Mouse (Mus musculus) ES-Bruce4 (cell line): ENCODE results near the gene Acrbp. TPM values are rescaled to one million over a fixed set of nuclear protein-coding genes. Genes with fewer than 3 reads are reported as not detected.

Source experiments
- H3K27ac ChIP-seq: 2 replicates; pipeline ENCODE4 v1.5.1; 2012; ENCODE audit warnings: low read length, inconsistent platforms; ENCODE audit not compliant: insufficient read depth
- H3K27me3 ChIP-seq: 2 replicates; pipeline ENCODE4 v1.6.1; 2012; ENCODE audit warnings: mild to moderate bottlenecking, low read length, inconsistent platforms; ENCODE audit not compliant: control insufficient read depth, poor library complexity, insufficient read depth, severe bottlenecking
- H3K36me3 ChIP-seq: 2 replicates; pipeline ENCODE4 v1.6.1; 2012; ENCODE audit warnings: inconsistent platforms, mild to moderate bottlenecking, low read length, moderate library complexity; ENCODE audit not compliant: control insufficient read depth, poor library complexity, insufficient read depth, severe bottlenecking
- H3K4me1 ChIP-seq: one replicate; pipeline ENCODE4 v1.8.1; 2011; ENCODE audit warnings: low read length; ENCODE audit not compliant: control insufficient read depth, insufficient read depth
- H3K4me3 ChIP-seq: 2 replicates; pipeline ENCODE4 v1.5.1; 2011; ENCODE audit warnings: low read depth, mild to moderate bottlenecking, low read length
- H3K9ac ChIP-seq: 2 replicates; pipeline ENCODE4 v1.6.1; 2012; ENCODE audit warnings: low read depth, mild to moderate bottlenecking, inconsistent platforms; ENCODE audit not compliant: poor library complexity, severe bottlenecking
- H3K9me3 ChIP-seq: replicated peaks from 2 replicates; pipeline ENCODE4 v1.6.1; 2012; ENCODE audit warnings: mild to moderate bottlenecking, low read length, inconsistent platforms; ENCODE audit not compliant: control insufficient read depth, poor library complexity, insufficient read depth, severe bottlenecking
- CTCF ChIP-seq: IDR thresholded peaks from one replicate; pipeline ENCODE4 v1.8.1; 2011; ENCODE audit warnings: low read depth, low read length
- EP300 ChIP-seq: IDR thresholded peaks from 2 replicates; pipeline ENCODE4 v1.6.1; 2011; ENCODE audit warnings: low read depth, low read length; ENCODE audit not compliant: insufficient read depth
- POLR2A ChIP-seq: IDR thresholded peaks from one replicate; pipeline ENCODE4 v1.8.1; 2011; ENCODE audit warnings: low read length; ENCODE audit not compliant: insufficient read depth
- polyA plus RNA-seq: library from polyadenylated mRNA; stranded (reverse); fragments of >200 nt; gene quantifications from 2 replicates; pipeline ENCODE4 v1.2.4, GENCODE M21; 2011; ENCODE audit warnings: low read depth; ENCODE audit not compliant: missing spikeins, insufficient read depth, insufficient read length

Acrbp gene
- polyA plus RNA-seq = 25.3 and 25.7 TPM in 2 replicates

DNA sequence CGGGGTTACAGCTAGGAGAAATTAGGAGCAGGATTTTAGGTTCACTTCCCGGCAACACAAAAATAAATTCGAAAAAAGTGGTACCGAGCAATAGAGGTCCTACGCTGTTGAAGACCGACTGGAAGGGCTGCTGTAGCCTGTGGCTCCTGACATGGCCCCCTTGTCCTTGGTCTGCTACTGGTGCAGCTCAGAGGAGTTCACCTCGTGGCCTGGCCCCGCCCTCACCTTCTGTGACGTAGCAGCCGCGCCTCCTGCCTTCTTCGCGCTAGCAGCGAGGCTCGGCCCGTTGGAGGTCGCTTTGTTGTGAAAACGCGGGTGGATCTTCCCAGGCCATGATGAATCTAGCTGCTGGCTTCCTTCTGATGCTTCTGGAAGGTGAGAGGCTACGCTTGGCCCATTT lies at the start of gene Acrbp:
Gene Acrbp, plus strand, starts transcription at position 12 of the 400 bp plus-strand sequence.
- Histone ChIP-seq H3K9me3 (no peaks in the 10 kb centered on the region), H3K4me3 (peak within 1 kb of the TSS; percentile 37), H3K9ac (peak within 1 kb of the TSS; percentile 39), H3K27me3 (no peaks in the 10 kb centered on the region), H3K36me3 (peaks cover 3% of the 10 kb centered on the region), H3K4me1 (no peaks in the 10 kb centered on the region), H3K27ac (no peak within 1 kb of the TSS)
- TF ChIP-seq EP300 = 0 out of 2 replicates have a peak, but pooled peaks have one; percentile 27
- peak; percentile 10 for TF ChIP-seq POLR2A
- TF ChIP-seq CTCF = no peak

GRCm38 (mm10) chr6:125003706-125004105 lies 45.8 kb upstream of the Acrbp start:
- H3K9ac ChIP-seq = no peak overlapping the region
- H3K4me3 ChIP-seq = no peak overlapping the region
- TF ChIP-seq CTCF (no peak), EP300 (no peak), POLR2A (no peak)
- H3K36me3 ChIP-seq = no peaks in the 10 kb centered on the region
- H3K4me1 ChIP-seq = peaks cover 8% of the 10 kb centered on the region
- H3K27ac ChIP-seq = no peak overlapping the region
- H3K27me3 ChIP-seq = no peaks in the 10 kb centered on the region
- H3K9me3 ChIP-seq = no peaks in the 10 kb centered on the region

GRCm38 (mm10) chr6:125005086-125005485 lies 44.4 kb upstream of the Acrbp start:
- Histone ChIP-seq H3K9me3 (no peaks in the 10 kb centered on the region), H3K36me3 (no peaks in the 10 kb centered on the region), H3K27me3 (no peaks in the 10 kb centered on the region), H3K4me1 (peaks cover 8% of the 10 kb centered on the region), H3K27ac (no peak overlapping the region), H3K9ac (no peak overlapping the region), H3K4me3 (no peak overlapping the region)
- TF ChIP-seq EP300 (no peak), POLR2A (no peak), CTCF (no peak)

GRCm38 (mm10) chr6:125008060-125008459 lies 41.4 kb upstream of the Acrbp start:
- H3K9ac ChIP-seq = peak overlapping the region; percentile 98
- TF ChIP-seq POLR2A (no peak), CTCF (no peak), EP300 (no peak)

DNA sequence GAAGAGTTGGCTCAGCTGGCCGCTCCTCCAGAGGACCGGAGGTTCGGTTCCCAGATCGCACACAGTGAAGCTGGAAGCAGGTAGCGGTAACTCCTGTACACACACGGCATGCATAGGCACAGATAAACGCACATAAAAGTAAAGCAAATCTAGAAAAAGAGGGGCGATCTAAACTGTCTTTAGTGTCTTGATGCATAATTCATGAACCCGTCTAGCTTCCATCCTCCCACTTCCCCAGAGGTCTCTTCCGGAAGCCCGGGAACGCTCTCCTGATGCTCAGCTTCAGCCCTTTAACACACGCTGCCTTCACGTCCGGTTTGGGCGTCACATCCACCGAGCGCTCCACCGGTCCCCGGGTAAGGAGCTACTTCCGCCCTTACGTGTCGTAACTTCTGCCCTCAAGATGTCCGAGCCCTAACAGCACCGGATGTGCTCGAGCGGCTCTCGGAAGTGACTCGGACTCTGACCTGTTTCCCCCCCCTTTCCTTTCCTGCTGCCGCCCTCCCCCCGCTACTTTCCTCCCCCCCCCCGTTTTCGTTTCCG lies 40.8 kb upstream of the Acrbp start:
- peak overlapping the region; percentile 84 for H3K27ac ChIP-seq
- H3K4me3 ChIP-seq = peak overlapping the region; percentile 86
- H3K4me1 ChIP-seq = peaks cover 5% of the 10 kb centered on the region
- H3K36me3 ChIP-seq = peaks cover 6% of the 10 kb centered on the region
- peak overlapping the region; percentile 98 for H3K9ac ChIP-seq
- TF ChIP-seq POLR2A (no peak), EP300 (peak; percentile 37; the same call in 1 of the 2 replicates)
- H3K9me3 ChIP-seq = no peaks in the 10 kb centered on the region
- H3K27me3 ChIP-seq = no peaks in the 10 kb centered on the region

More at GRCm38 (mm10) chr6:125008060-125008459, 41.4 kb upstream of the Acrbp start:
- Histone ChIP-seq H3K27me3 (no peaks in the 10 kb centered on the region), H3K27ac (peak overlapping the region; percentile 84), H3K4me3 (peak overlapping the region; percentile 86), H3K4me1 (peaks cover 8% of the 10 kb centered on the region), H3K9me3 (no peaks in the 10 kb centered on the region), H3K36me3 (peaks cover 6% of the 10 kb centered on the region)

- Histone ChIP-seq H3K4me1 (peaks cover 5% of the 10 kb centered on the region), H3K4me3 (peak within 1 kb of the TSS; percentile 86), H3K27me3 (no peaks in the 10 kb centered on the region), H3K9ac (peak within 1 kb of the TSS; percentile 98), H3K9me3 (no peaks in the 10 kb centered on the region), H3K36me3 (peaks cover 6% of the 10 kb centered on the region), H3K27ac (peak within 1 kb of the TSS; percentile 84)
- no peak for TF ChIP-seq EP300
- TF ChIP-seq CTCF = no peak
- TF ChIP-seq POLR2A = no peak
Observed at GRCm38 (mm10) chr6:125009129-125009180, 40.5 kb upstream of the Acrbp start, which contains the start of gene Zfp384. Gene Zfp384 (plus strand): TSS chr6:125009145.
